Mouse (Mus musculus): ENCODE measurements around the gene Cyth1. TPM values are rescaled to one million over a fixed set of nuclear protein-coding genes. Genes with fewer than 3 reads are reported as not detected.

Gene Cyth1
- polyA plus RNA-seq, 1 experiment from 2014 or later, result 23.0 TPM

DNA sequence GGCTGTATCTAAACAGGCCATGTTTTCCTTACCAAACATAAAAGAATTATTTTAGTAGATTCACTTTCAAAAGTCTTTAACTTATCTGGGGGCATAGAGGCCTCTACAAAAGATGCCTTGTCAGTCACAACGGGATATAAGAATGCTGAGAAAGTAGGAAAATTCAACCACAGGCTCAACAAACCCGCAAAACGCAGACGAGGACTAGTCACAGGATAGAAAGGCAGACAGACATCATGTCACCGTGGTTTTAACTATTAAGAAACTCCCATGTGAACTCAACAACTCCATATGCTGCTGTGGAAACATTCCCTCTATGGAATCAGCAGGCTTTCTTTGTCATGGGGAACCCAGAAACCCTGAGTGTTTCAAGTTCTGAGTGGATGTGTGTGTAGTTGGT lies 18.5 kb downstream of the Cyth1 start:
- Histone ChIP-seq H3K4me1 (replicated peaks) (peaks cover 12% of the 10 kb centered on the region), H3K36me3 (no peaks in the 10 kb centered on the region), H3K27me3 (ENCODE audit: insufficient read depth, poor library complexity, severe bottlenecking) (no peaks in the 10 kb centered on the region), H3K9me3 (no peaks in the 10 kb centered on the region), H3K27ac (no peak overlapping the region), H3K4me3 (no peak overlapping the region)
- no peak for DNase-seq (ENCODE audit: low spot score)
- WGBS, result 91% methylated on average over 5 of the region's 5 CpGs

DNA sequence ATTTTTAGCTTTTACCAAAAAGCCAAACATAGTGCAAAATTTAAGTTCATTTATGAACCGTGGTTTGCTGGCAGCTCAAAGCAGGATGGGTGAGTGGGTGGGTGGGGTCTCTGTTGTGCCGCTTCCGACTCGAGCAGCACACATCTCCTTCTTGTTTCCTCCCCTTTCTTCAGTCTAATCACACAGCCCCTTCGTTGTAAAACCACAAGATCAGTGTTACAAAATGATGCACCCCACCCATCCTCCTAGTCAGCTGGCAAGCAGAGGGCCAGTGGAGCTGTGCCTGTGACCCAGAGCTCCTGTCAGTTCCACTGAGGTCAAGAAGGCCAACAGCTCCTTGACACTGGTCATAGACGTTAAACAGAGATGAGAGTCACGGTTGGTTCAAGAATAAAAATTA lies 20.7 kb downstream of the Cyth1 start:
- DNase-seq (ENCODE audit: low spot score), result no peak
- H3K27me3 ChIP-seq (ENCODE audit: insufficient read depth, poor library complexity, severe bottlenecking), result no peaks in the 10 kb centered on the region
- 82% methylated on average over 7 of the region's 7 CpGs for WGBS
- peaks cover 18% of the 10 kb centered on the region for H3K4me1 ChIP-seq (replicated peaks)
- H3K27ac ChIP-seq, result no peak overlapping the region
- no peaks in the 10 kb centered on the region for H3K9me3 ChIP-seq
- no peak overlapping the region for H3K4me3 ChIP-seq
- no peaks in the 10 kb centered on the region for H3K36me3 ChIP-seq

DNA sequence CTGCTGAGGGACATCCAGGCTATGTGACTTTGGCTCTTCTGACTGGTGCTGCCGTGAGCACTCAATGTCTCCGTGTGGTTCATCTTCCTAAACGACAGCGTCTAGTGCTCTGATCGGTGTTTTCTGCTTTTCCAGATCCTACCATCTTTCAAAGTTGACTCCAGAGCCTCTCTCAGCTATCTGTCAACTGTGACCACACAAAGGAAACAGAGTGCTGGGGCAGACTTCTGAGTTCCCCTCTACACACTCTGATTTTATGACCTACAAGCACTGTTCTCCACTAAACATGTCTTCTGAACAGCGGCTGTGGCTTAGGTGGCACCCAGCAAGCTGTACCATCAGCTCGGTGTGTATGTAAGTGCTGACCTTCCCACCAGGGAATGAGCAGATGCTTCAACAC lies 21.5 kb downstream of the Cyth1 start:
- no peaks in the 10 kb centered on the region for H3K9me3 ChIP-seq
- H3K4me3 ChIP-seq, result no peak overlapping the region
- H3K27ac ChIP-seq, result peak overlapping the region; percentile 2; the same call in 1 of the 2 replicates
- DNase-seq (ENCODE audit: low spot score), result no peak
- no peaks in the 10 kb centered on the region for H3K36me3 ChIP-seq
- H3K27me3 ChIP-seq (ENCODE audit: insufficient read depth, poor library complexity, severe bottlenecking), result no peaks in the 10 kb centered on the region
- peaks cover 18% of the 10 kb centered on the region for H3K4me1 ChIP-seq (replicated peaks)
- WGBS, result 92% methylated on average over 7 of the region's 7 CpGs

DNA sequence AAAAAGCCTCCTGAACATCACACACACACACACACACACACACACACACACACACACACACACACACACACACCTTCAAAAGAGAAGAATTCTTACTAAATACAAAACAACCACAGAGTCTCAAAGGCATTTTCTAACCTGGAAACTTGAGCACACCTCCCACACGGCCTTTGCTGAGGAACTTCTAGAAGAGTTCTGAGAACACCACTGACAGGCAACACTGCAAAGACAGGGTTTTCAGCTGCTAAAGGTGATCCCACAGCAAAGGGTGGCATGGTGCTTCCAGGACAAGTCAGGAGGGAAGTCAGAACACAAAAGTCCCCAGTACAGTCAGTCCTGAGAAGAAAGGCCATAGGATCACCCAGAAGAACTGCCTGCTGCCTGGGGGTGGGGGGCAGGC lies 22.5 kb downstream of the Cyth1 start:
- Histone ChIP-seq H3K36me3 (no peaks in the 10 kb centered on the region), H3K27me3 (ENCODE audit: insufficient read depth, poor library complexity, severe bottlenecking) (no peaks in the 10 kb centered on the region), H3K4me3 (no peak overlapping the region), H3K4me1 (replicated peaks) (peaks cover 18% of the 10 kb centered on the region), H3K9me3 (no peaks in the 10 kb centered on the region), H3K27ac (no peak overlapping the region; the same call in 1 of the 2 replicates)
- 76% methylated on average over 1 of the region's 1 CpGs for WGBS
- DNase-seq (ENCODE audit: low spot score), result no peak

DNA sequence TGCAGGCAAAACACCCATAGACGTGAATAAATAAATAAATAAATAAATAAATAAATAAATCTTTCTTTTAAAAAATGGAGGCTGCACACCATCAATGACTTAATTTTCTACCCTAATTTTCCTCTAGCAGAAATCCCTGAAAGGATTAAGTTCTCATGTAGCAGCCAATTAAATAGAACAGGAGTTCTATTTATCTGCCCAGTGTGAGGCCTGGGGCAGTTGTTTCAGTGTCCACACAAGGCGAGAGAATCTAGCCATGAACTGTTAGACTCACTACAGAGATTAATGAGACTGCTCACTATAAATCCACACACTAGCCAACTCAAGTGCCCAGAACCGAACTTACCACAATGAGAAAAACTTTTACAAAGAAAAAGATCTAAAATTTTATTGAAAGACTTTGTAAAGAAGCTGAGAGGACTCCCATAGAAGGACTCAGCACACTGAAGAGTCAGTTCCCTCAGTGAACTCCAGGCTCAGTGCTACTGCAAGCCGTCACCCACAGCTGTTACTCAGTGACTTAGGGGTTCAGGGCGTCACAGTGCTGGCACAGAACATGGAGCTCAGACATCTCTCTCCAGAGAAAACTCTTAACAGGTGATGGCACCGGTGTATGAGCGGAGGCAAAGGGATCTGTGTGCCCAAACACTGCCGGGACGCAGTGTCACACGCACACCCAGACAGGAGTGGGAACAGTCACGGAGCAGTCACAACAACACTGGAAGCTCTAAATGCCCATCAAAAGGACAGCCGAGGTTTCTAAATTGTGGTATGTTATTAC lies 23.1 kb downstream of the Cyth1 start:
- Histone ChIP-seq H3K27ac (no peak overlapping the region), H3K4me3 (no peak overlapping the region), H3K9me3 (no peaks in the 10 kb centered on the region), H3K27me3 (ENCODE audit: insufficient read depth, poor library complexity, severe bottlenecking) (no peaks in the 10 kb centered on the region), H3K36me3 (no peaks in the 10 kb centered on the region), H3K4me1 (replicated peaks) (peaks cover 19% of the 10 kb centered on the region)
- DNase-seq (ENCODE audit: low spot score), result no peak
- WGBS, result 76% methylated on average over 12 of the region's 12 CpGs

DNA sequence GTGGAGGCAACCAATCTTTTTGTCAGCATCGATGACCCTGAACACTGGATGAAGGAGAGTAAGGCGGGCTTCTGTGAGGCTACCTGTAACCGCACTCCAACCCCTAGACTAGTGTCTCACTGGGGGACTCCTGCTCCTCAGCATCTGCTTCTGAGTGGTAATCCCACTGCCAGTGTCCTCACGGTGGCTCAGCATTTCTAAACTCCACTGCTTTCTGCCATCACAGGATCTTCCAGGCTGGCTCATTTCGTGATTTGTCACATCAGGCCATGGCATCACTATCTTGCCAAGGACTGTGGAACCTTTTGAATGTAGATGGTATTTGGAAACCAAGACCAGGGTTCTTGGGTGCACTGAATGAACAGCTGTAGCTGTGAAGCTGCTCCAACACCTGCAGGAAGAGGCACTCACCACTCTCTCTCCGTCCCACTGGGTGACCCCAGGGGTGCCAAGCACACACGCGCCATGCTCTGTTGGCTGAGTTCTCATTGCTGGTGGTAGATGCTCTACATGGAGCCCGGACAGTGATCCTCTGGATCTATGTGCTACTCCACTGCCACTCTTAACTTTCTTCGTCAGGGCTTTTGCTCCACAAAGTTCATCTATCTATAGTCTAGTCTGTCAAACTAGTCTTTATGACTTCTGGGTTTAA lies 24.9 kb downstream of the Cyth1 start:
- no peak for DNase-seq (ENCODE audit: low spot score)
- WGBS, result 85% methylated on average over 10 of the region's 10 CpGs
- Histone ChIP-seq H3K4me1 (replicated peaks) (peaks cover 20% of the 10 kb centered on the region), H3K9me3 (no peaks in the 10 kb centered on the region), H3K36me3 (no peaks in the 10 kb centered on the region), H3K27me3 (ENCODE audit: insufficient read depth, poor library complexity, severe bottlenecking) (no peaks in the 10 kb centered on the region), H3K27ac (no peak overlapping the region), H3K4me3 (no peak overlapping the region)

DNA sequence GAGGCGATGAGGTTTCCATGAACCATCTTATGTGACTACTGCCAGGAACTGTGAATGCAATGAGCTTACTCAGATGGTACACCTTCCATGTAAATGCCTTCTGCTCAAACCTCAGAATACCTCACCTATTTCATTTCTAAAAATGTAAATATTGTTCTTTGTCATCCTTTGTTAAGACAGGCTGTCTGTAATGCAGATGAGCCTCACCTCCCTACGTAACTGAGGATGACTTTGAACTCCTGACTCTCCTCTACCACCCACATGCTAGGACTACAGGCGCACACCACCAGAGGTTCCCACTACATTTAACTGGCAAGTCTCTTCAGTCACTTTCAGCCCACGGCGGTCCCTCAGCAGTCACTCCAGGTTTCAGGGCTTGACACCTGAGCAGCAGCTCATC lies 25.5 kb downstream of the Cyth1 start:
- H3K27ac ChIP-seq, result no peak overlapping the region
- no peaks in the 10 kb centered on the region for H3K36me3 ChIP-seq
- no peak overlapping the region for H3K4me3 ChIP-seq
- no peaks in the 10 kb centered on the region for H3K9me3 ChIP-seq
- H3K4me1 ChIP-seq (replicated peaks), result peaks cover 20% of the 10 kb centered on the region
- H3K27me3 ChIP-seq (ENCODE audit: insufficient read depth, poor library complexity, severe bottlenecking), result no peaks in the 10 kb centered on the region
- DNase-seq (ENCODE audit: low spot score), result no peak
- WGBS, result 88% methylated on average over 5 of the region's 5 CpGs

DNA sequence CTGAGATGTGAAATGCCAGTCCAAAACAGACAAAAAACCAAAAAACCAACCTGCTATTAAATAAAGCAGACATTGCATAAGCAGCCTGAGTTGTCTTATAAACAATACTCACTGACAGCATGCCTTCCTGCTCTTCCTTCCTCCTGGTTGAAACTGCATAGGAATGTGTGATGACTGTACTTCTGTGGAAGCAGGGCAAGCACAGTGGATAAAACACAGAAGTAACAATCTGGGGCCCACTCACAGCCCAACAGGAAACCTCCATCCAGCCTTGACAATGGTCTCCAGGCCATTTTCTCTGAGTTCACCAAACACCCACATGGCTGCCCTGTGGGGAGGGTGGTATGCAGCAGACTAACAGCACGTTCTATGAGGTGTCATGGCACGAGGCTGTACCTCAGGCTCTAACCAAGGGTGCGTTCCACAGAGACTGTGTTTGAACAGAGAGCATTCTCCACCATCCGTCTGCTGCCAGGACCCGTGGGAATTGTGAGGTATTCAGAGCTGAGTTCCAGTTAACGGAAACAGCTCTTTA lies 26.0 kb downstream of the Cyth1 start:
- no peak overlapping the region for H3K27ac ChIP-seq
- H3K27me3 ChIP-seq (ENCODE audit: insufficient read depth, poor library complexity, severe bottlenecking), result no peaks in the 10 kb centered on the region
- 69% methylated on average over 6 of the region's 6 CpGs for WGBS
- H3K36me3 ChIP-seq, result no peaks in the 10 kb centered on the region
- no peak for DNase-seq (ENCODE audit: low spot score)
- no peaks in the 10 kb centered on the region for H3K9me3 ChIP-seq
- peaks cover 20% of the 10 kb centered on the region for H3K4me1 ChIP-seq (replicated peaks)
- no peak overlapping the region for H3K4me3 ChIP-seq

DNA sequence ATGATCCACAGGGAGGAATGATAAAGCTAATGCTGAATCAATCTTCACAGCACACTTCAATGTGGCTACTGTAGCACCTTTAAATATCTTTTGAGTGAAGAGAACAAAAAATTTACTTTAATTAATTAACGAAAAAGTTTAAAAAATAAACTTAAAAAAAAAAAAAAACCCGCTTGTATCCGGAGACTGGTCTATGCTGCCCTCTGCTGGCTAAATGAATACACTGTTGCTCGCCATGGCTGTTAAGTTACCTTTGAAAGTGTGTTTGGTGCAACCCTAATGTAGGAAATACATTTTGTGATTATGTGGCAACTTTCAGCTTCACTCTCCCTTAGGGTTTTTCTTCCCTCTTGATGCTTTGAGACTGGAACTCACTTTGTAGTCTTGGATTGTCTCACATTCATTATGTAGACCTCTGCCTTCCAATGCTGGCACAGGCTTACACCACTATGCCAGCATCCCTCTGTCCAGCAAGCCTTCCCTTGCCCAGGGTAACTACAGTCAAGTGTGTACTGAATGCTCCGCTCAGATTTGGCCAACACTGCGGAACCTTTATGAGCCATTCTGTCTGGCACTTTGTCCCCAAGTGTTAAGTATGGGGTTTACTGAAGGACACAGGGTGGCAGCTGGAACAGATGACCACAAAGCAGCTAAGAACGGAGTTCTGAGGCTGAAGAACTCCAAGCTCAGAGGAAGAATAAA lies 27.7 kb downstream of the Cyth1 start:
- no peak overlapping the region for H3K27ac ChIP-seq
- no peaks in the 10 kb centered on the region for H3K27me3 ChIP-seq (ENCODE audit: insufficient read depth, poor library complexity, severe bottlenecking)
- peaks cover 20% of the 10 kb centered on the region for H3K4me1 ChIP-seq (replicated peaks)
- WGBS, result 28% methylated on average over 7 of the region's 7 CpGs
- H3K9me3 ChIP-seq, result no peaks in the 10 kb centered on the region
- no peaks in the 10 kb centered on the region for H3K36me3 ChIP-seq
- DNase-seq (ENCODE audit: low spot score), result no peak
- no peak overlapping the region for H3K4me3 ChIP-seq

DNA sequence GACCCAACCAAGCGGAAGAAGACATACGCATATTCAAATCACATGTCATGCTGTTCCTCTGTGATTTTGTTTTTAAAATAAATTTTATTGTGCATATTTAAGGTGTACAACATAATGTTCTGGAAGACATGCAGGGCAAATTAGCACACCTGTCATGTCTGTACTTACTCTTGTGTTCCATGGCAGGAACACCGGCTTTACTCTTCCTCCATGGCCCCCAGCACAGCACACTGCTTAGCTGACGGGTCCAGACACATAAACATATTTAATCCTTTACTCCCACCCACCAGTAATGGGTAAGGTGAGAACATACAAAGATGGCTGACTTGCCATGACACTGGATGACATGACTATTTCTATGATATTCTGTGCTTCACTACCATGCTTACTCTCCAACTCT lies 29.3 kb downstream of the Cyth1 start:
- Histone ChIP-seq H3K4me3 (no peak overlapping the region), H3K27ac (no peak overlapping the region), H3K36me3 (no peaks in the 10 kb centered on the region), H3K9me3 (no peaks in the 10 kb centered on the region), H3K4me1 (replicated peaks) (peaks cover 15% of the 10 kb centered on the region; the same call in 1 of the 2 replicates), H3K27me3 (ENCODE audit: insufficient read depth, poor library complexity, severe bottlenecking) (no peaks in the 10 kb centered on the region)
- no peak for DNase-seq (ENCODE audit: low spot score)
- 91% methylated on average over 4 of the region's 4 CpGs for WGBS

DNA sequence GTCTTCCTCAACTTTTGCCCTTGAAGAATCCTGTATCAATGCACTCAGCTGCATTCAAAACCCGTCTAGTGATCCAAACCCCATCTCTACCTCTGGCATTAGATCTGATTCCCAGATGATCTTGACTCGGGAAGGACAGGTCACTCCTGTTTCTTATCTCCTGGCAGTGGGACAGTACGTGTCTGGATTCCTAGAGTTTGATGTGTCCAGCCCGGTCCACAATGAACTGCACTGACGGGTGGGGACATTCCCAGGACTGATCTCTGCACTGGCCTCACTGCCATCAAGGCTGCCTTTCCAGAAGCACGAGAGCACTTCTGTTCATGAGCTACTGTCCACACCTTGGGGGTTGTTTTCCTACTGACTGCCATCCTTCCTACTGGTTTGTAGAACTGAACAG lies 31.9 kb downstream of the Cyth1 start:
- DNase-seq (ENCODE audit: low spot score), result no peak
- Histone ChIP-seq H3K36me3 (no peaks in the 10 kb centered on the region), H3K27ac (no peak overlapping the region), H3K9me3 (no peaks in the 10 kb centered on the region), H3K4me1 (replicated peaks) (peaks cover 19% of the 10 kb centered on the region), H3K4me3 (no peak overlapping the region), H3K27me3 (ENCODE audit: insufficient read depth, poor library complexity, severe bottlenecking) (no peaks in the 10 kb centered on the region)
- WGBS, result 85% methylated on average over 6 of the region's 6 CpGs

DNA sequence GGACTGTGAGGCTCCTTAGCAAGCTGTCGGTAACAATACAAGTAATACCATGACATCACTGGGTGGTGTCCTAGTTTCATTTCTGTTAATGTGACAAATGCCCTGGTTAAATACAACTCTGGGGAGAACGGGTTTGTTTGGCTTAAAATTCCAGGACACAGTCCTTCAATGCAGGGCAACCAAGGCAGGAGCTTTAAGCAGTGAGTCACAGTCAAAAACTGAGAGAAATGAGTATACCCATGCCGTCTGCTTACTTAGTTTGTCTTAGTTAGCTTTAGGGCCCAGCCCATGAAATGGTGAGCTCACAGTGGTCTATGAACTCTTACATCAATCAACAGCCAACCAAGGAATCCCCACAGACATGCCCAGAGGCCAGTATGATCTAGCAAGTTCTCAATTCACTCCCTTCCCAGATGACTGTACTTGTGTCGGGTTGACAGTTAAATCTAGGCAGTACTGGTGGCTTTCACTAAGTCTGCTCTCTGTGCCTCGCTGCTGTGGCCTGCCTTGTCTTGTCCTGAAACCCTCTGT lies 32.4 kb downstream of the Cyth1 start:
- Histone ChIP-seq H3K36me3 (no peaks in the 10 kb centered on the region), H3K9me3 (no peaks in the 10 kb centered on the region), H3K27me3 (ENCODE audit: insufficient read depth, poor library complexity, severe bottlenecking) (no peaks in the 10 kb centered on the region), H3K4me3 (no peak overlapping the region), H3K27ac (no peak overlapping the region), H3K4me1 (replicated peaks) (peaks cover 24% of the 10 kb centered on the region)
- WGBS, result 78% methylated on average over 5 of the region's 5 CpGs
- DNase-seq (ENCODE audit: low spot score), result no peak
